Mouse (Mus musculus) heart, adult 2 months (tissue): ENCODE measurements around the gene C87414. TPM values are rescaled to one million over a fixed set of nuclear protein-coding genes. Genes with fewer than 3 reads are reported as not detected.
"Not testable (repeated sequence)": the region's sequence is repeated elsewhere in the genome, so short reads cannot be mapped to it uniquely, and the experiment has no call there.

Experiments used
- DNase-seq, 2 experiments: peaks; one replicate each; pipeline ENCODE4 v3.0.0; 2021
- H3K27ac ChIP-seq: fragments of 200-600 bp; 2 replicates; pipeline ENCODE4 v1.8.1; 2022
- H3K27me3 ChIP-seq: fragments of 200-500 bp; 2 replicates; pipeline ENCODE4 v1.6.1; 2012; ENCODE audit warnings: mild to moderate bottlenecking, low read length, inconsistent platforms, mixed read lengths; ENCODE audit not compliant: control insufficient read depth, insufficient read depth
- H3K36me3 ChIP-seq: fragments of 200-500 bp; 2 replicates; pipeline ENCODE4 v1.6.1; 2012; ENCODE audit warnings: low read length, inconsistent platforms; ENCODE audit not compliant: control insufficient read depth, insufficient read depth
- H3K4me1 ChIP-seq: fragments of 200-500 bp; 2 replicates; pipeline ENCODE4 v1.6.1; 2011; ENCODE audit warnings: low read length; ENCODE audit not compliant: control insufficient read depth, insufficient read depth
- H3K4me3 ChIP-seq: fragments of 200-600 bp; 2 replicates; pipeline ENCODE4 v1.8.1; 2022
- H3K79me2 ChIP-seq: fragments of 200-500 bp; replicated peaks from 2 replicates; pipeline ENCODE4 v1.6.1; 2012; ENCODE audit warnings: mild to moderate bottlenecking, inconsistent platforms, low read length, moderate library complexity, mixed read lengths; ENCODE audit not compliant: control insufficient read depth, insufficient read depth
- H3K9ac ChIP-seq: fragments of 200-500 bp; 2 replicates; pipeline ENCODE4 v1.6.1; 2012; ENCODE audit warnings: low read depth, mild to moderate bottlenecking, control low read depth, inconsistent platforms, low read length, mixed read lengths
- WGBS: fragments of 180-500 bp; shearing (Covaris S2); methylation state at CpG from one replicate; pipeline ENCODE4 v1.1.7; 2018; 5-methylcytosine and 5-hydroxymethylcytosine counted together
- intact Hi-C: fragments of 180-260 bp; cut with DNase I; formaldehyde crosslinking; loops from one replicate; pipeline ENCODE4 v1.15.1; 2025
- long read RNA-seq: library from polyadenylated mRNA; stranded (forward); transcript quantifications from one replicate; pipeline ENCODE4 v2.0.0, GENCODE M21; 2021
- polyA plus RNA-seq: library from polyadenylated mRNA; depleted of rRNA; stranded (reverse); fragments of >200 nt; gene quantifications from 2 replicates; pipeline ENCODE4 v1.2.3, GENCODE M21; 2012; rRNA removed
- total RNA-seq, 2 experiments: library from RNA; stranded (reverse); gene quantifications; 2 replicates each; pipeline ENCODE4 v1.2.3; 2021

Gene C87414
- total RNA-seq = not detected
- polyA plus RNA-seq = not detected in 2 replicates
- long read RNA-seq = 0 reads

GRCm38 (mm10) chr5:93671451-93671850 lies at the start of gene C87414:
TSS of gene C87414 (minus strand) at chr5:93671551.
- H3K9ac ChIP-seq, H3K27ac ChIP-seq, H3K27me3 ChIP-seq, H3K4me1 ChIP-seq, H3K4me3 ChIP-seq, intact Hi-C loops, H3K36me3 ChIP-seq, DNase-seq, H3K79me2 ChIP-seq: not testable (repeated sequence)
- WGBS = 50% methylated on average over 1 of the region's 3 CpGs

GRCm38 (mm10) chr5:93684661-93685060 lies 13.3 kb upstream of the C87414 start:
- H3K36me3 ChIP-seq, intact Hi-C loops, DNase-seq, H3K4me3 ChIP-seq, H3K79me2 ChIP-seq, H3K27ac ChIP-seq, H3K4me1 ChIP-seq, H3K9ac ChIP-seq, H3K27me3 ChIP-seq: not testable (repeated sequence)
- WGBS = 75% methylated on average over 3 of the region's 3 CpGs

Other genes with a start within 250 kb of the C87414 start
- gene Gm16427, start 131.4 kb downstream of the C87414 start, total RNA-seq = not detected
- not detected in 2 replicates for gene Gm16427, start 131.4 kb downstream of the C87414 start, polyA plus RNA-seq
- not detected for gene Gm7792, start 172.2 kb upstream of the C87414 start, total RNA-seq
- gene Gm7792, start 172.2 kb upstream of the C87414 start, polyA plus RNA-seq = not detected in 2 replicates